Mouse (Mus musculus) G1E (cell line): Measurements from ENCODE around the gene C130073F10Rik.

Experiments
- CTCF ChIP-seq: IDR thresholded peaks from 2 replicates; pipeline ENCODE4 v1.5.1; 2012; ENCODE audit warnings: low read depth, low read length, inconsistent platforms, mixed read lengths
- GATA1 ChIP-seq: IDR thresholded peaks from 2 replicates; pipeline ENCODE4 v1.6.1; 2012; ENCODE audit warnings: borderline replicate concordance, low read length, inconsistent platforms, mixed read lengths
- GATA2 ChIP-seq: IDR thresholded peaks from 2 replicates; pipeline ENCODE4 v1.6.1; 2012; ENCODE audit warnings: low read depth, low read length, inconsistent platforms, borderline replicate concordance
- POLR2AphosphoS5 ChIP-seq: IDR thresholded peaks from 2 replicates; pipeline ENCODE4 v1.6.1; 2012; ENCODE audit warnings: low read depth, low read length, inconsistent platforms; ENCODE audit not compliant: insufficient replicate concordance
- TAL1 ChIP-seq: conservative IDR thresholded peaks from 2 replicates; pipeline ENCODE4 v1.6.1; 2012; ENCODE audit warnings: low read depth, low read length, inconsistent platforms, mixed read lengths

DNA sequence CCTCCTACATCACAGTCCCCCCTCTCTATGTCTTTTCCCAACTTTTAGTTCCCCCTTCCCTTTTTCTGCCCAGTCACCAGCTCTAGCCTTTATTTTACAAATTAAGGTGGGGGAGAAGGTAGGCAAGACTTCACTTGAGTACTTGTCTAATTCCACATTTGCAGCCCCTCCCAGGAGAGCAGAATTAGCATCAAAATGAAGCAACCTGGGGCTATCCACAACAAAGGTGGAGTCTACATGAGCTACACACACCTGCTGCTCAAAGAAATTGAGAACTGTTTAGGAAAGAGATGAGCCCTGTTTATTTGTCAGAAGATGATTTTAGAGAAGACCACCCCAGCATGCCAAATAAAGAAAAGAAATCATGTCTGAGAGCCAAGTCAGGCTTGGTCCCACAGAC lies 4.2 kb downstream of the C130073F10Rik start:
- TF ChIP-seq CTCF (no peak), TAL1 (no peak), GATA1 (no peak), GATA2 (no peak), POLR2AphosphoS5 (no peak)
